Mouse (Mus musculus): Measurements from ENCODE around the gene Rdm1. TPM values are rescaled to one million over a fixed set of nuclear protein-coding genes. Genes with fewer than 3 reads are reported as not detected.
"Not testable (repeated sequence)": the region's sequence is repeated elsewhere in the genome, so short reads cannot be mapped to it uniquely, and the experiment has no call there.

Gene Rdm1
- polyA plus RNA-seq, 1 experiment, result 18.1 TPM

- TF ChIP-seq CTCF (IDR thresholded peaks at IDR 0.05; ENCODE audit: borderline replicate concordance, insufficient read depth, low read length) (no peak), POLR2A (IDR thresholded peaks at IDR 0.05; ENCODE audit: low read depth, low read length) (no peak)
- Histone ChIP-seq H3K4me3 (ENCODE audit: insufficient read depth, low read length) (no peak overlapping the region), H3K27ac (ENCODE audit: insufficient read depth, low read length) (no peak overlapping the region), H3K4me1 (ENCODE audit: control insufficient read depth, insufficient read depth, low read length) (0 out of 2 replicates have a peak, but pooled peaks cover 3% of the 10 kb centered on the region)
These were observed 30.5 kb downstream of the Rdm1 start for GRCm38 (mm10) chr11:101657528-101657885.

GRCm38 (mm10) chr11:101657886-101658750 lies 31.1 kb downstream of the Rdm1 start:
- H3K4me3 ChIP-seq (ENCODE audit: insufficient read depth, low read length), result not testable (repeated sequence)
- TF ChIP-seq POLR2A (IDR thresholded peaks at IDR 0.05; ENCODE audit: low read depth, low read length), result peak; percentile 94

DNA sequence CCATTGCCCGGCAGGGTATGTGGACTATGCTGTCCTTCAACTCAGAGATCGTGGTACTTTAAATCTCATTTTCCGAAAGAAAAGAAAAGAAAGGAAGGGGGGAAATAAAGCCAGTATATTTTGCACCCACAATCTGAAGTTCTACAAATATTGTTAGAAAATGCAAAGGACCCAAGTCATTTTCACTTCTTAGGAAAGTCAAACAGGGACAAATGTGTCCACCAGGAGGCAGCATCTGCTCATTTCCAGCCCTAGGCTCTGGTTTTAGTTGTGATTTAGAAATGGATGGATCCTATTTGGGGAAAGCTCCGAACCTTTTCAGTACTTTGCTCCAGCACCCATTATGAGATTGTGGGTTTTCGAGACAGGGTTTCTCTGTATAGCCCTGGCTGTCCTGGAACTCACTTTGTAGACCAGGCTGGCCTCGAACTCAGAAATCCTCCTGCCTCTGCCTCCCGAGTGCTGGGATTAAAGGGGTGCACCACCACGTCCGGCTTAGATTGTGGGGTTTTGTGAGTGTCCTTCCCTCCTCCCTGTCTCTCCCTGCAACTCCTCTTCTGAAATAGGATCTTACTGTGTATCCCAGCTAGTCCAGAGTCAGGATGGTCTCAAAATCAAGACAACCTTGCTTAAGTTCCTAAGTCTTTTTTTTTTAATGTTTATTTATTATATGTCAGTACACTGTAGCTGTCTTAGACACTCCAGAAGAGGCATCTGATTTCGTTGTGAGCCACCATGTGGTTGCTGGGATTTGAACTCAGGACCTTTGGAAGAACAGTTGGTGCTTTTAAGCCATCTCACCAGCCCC lies 32.0 kb downstream of the Rdm1 start:
- no peak overlapping the region for H3K4me3 ChIP-seq (ENCODE audit: insufficient read depth, low read length)
- no peak overlapping the region for H3K27ac ChIP-seq (ENCODE audit: insufficient read depth, low read length)
- H3K4me1 ChIP-seq (ENCODE audit: control insufficient read depth, insufficient read depth, low read length), result 0 out of 2 replicates have a peak, but pooled peaks cover 3% of the 10 kb centered on the region
- peak; percentile 81 for TF ChIP-seq POLR2A (IDR thresholded peaks at IDR 0.05; ENCODE audit: low read depth, low read length)
- no peak; the same call in 1 of the 2 replicates for TF ChIP-seq CTCF (IDR thresholded peaks at IDR 0.05; ENCODE audit: borderline replicate concordance, insufficient read depth, low read length)

More at GRCm38 (mm10) chr11:101657886-101658750, 31.1 kb downstream of the Rdm1 start:
- H3K27ac ChIP-seq (ENCODE audit: insufficient read depth, low read length), result peak overlapping the region; percentile 90
- H3K4me1 ChIP-seq (ENCODE audit: control insufficient read depth, insufficient read depth, low read length), result not testable (repeated sequence)

DNA sequence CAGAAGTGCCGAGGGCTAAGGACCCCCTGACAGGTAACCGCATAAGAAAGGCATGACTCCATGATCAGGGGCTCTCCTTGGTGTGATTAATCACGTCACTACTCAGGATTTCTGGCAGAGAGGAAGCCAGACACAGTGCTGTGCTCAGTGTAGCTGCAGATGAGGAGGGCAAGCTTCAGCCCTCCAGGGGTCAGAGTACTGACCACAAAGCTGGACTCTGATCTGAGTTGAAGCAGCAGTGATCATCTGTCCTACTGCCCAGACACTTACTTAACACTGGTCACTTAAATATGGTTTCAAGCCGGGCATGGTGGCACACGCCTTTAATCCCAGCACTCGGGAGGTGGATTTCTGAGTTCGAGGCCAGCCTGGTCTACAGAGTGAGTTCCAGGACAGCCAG lies 34.2 kb downstream of the Rdm1 start:
- Histone ChIP-seq H3K27ac (ENCODE audit: insufficient read depth, low read length) (no peak overlapping the region), H3K4me1 (ENCODE audit: control insufficient read depth, insufficient read depth, low read length) (0 out of 2 replicates have a peak, but pooled peaks cover 3% of the 10 kb centered on the region), H3K4me3 (ENCODE audit: insufficient read depth, low read length) (no peak overlapping the region)
- TF ChIP-seq CTCF (IDR thresholded peaks at IDR 0.05; ENCODE audit: borderline replicate concordance, insufficient read depth, low read length), result no peak
- no peak for TF ChIP-seq POLR2A (IDR thresholded peaks at IDR 0.05; ENCODE audit: low read depth, low read length)

GRCm38 (mm10) chr11:101661786-101662185 lies 34.8 kb downstream of the Rdm1 start:
- H3K4me1 ChIP-seq (ENCODE audit: control insufficient read depth, insufficient read depth, low read length), result 0 out of 2 replicates have a peak, but pooled peaks cover 3% of the 10 kb centered on the region
- no peak for TF ChIP-seq CTCF (IDR thresholded peaks at IDR 0.05; ENCODE audit: borderline replicate concordance, insufficient read depth, low read length)
- TF ChIP-seq POLR2A (IDR thresholded peaks at IDR 0.05; ENCODE audit: low read depth, low read length), result no peak
- H3K4me3 ChIP-seq (ENCODE audit: insufficient read depth, low read length), result no peak overlapping the region

DNA sequence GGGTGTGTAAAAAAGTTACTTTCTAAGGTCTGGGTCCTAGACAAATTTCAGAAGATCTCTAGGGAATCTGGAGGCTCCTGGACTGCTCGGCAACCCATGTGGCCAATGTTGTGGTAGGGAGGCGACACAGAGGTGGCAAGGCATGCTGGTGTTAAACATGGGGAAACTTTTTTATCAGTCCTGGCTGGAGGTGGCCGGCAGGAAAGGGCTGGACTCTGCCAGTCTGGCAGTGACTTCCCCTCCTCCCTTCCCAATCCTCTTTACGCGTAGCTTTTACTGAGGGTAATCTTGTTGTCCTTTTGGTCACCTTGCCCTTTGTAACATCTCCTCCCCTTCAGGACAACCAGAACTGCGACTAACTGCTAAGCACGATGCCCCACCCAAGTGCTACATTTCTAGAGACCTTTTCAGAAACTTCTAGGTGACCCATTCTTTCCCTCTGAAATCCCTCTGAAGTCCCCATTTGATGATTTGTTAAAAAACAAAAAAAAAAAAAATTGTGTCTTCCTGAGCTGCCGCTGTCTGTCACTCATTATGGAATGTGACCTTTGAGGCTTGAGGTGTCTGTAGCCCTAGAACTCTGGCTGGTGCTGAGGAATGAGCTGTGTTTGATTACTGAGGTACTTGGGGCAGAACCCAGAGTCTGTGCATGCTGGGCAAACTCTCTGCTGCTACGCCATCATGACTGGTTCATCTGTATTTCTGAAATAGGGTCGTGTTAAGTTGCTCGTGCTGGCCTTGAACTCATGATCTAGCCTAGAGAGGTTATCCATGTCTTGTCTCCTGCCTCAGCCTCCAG lies 36.4 kb downstream of the Rdm1 start:
- H3K4me1 ChIP-seq (ENCODE audit: control insufficient read depth, insufficient read depth, low read length), result no peaks in the 10 kb centered on the region
- no peak overlapping the region for H3K27ac ChIP-seq (ENCODE audit: insufficient read depth, low read length)
- H3K4me3 ChIP-seq (ENCODE audit: insufficient read depth, low read length), result no peak overlapping the region
- TF ChIP-seq POLR2A (IDR thresholded peaks at IDR 0.05; ENCODE audit: low read depth, low read length), result no peak
- TF ChIP-seq CTCF (IDR thresholded peaks at IDR 0.05; ENCODE audit: borderline replicate concordance, insufficient read depth, low read length), result no peak

More at GRCm38 (mm10) chr11:101661786-101662185, 34.8 kb downstream of the Rdm1 start:
- H3K27ac ChIP-seq (ENCODE audit: insufficient read depth, low read length), result no peak overlapping the region

DNA sequence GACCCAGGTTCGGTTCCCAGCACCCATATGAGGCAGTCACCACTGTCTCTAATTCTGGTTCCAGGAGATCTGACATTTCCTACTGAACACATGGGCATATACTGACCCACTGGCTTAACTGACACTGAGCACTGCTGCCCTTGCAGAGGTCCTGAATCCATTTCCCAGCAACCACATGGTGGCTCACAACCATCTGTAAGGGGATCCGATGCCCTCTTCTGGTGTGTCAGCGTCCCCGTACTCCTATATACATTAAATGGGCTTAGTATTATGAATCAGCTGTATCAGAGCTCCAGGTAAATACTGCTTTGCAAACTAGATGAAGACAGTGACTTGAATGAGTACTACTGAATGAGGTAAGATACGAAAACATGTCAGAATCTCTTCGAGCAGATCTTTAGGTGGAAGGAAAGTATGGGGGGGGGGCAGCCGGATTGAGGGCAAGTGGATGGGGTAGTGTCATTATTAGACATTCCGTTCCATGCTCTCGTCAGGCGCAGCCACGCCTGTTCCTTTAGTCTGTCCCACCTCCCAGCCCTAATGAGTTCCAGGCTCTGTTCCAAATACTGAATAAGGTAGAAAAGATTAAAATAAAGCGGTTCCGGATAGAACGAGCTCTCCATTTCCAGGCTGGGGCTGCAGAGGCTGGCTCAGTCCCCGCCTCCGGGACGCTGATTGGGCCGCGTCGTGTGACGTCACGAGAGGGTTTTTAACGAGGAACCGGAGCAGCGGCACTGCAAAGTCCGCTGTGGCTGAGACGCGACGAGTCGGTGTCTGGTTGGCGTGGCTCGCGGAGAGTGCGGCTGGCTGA lies 38.0 kb downstream of the Rdm1 start, which contains the start of gene Arl4d:
Gene Arl4d (plus strand): TSS at position 717 of the 811 bp plus-strand sequence.
- H3K4me3 ChIP-seq (ENCODE audit: insufficient read depth, low read length), result peak within 1 kb of the TSS; percentile 60
- TF ChIP-seq POLR2A (IDR thresholded peaks at IDR 0.05; ENCODE audit: low read depth, low read length) (peak; percentile 100), CTCF (IDR thresholded peaks at IDR 0.05; ENCODE audit: borderline replicate concordance, insufficient read depth, low read length) (no peak)
- peak within 1 kb of the TSS; percentile 17; the same call in 1 of the 2 replicates for H3K27ac ChIP-seq (ENCODE audit: insufficient read depth, low read length)
- H3K4me1 ChIP-seq (ENCODE audit: control insufficient read depth, insufficient read depth, low read length), result no peaks in the 10 kb centered on the region

GRCm38 (mm10) chr11:101665636-101665992 lies 38.6 kb downstream of the Rdm1 start:
- Histone ChIP-seq H3K4me1 (ENCODE audit: control insufficient read depth, insufficient read depth, low read length) (no peaks in the 10 kb centered on the region), H3K4me3 (ENCODE audit: insufficient read depth, low read length) (peak overlapping the region; percentile 60), H3K27ac (ENCODE audit: insufficient read depth, low read length) (peak overlapping the region; percentile 17; the same call in 1 of the 2 replicates)
- no peak for TF ChIP-seq POLR2A (IDR thresholded peaks at IDR 0.05; ENCODE audit: low read depth, low read length)
- no peak for TF ChIP-seq CTCF (IDR thresholded peaks at IDR 0.05; ENCODE audit: borderline replicate concordance, insufficient read depth, low read length)
